Mouse (Mus musculus): Measurements from ENCODE around the gene Kcne1. TPM values are rescaled to one million over a fixed set of nuclear protein-coding genes. Genes with fewer than 3 reads are reported as not detected.
A peak's percentile ranks its signal among the peaks of the same experiment; 100 is the strongest.

Gene Kcne1
- polyA plus RNA-seq, 1 experiment from 2014 or later, result 0.29 TPM

GRCm38 (mm10) chr16:92320361-92320760 is 38.9 kb downstream of the Kcne1 start:
- Histone ChIP-seq H3K36me3 (replicated peaks) (no peaks in the 10 kb centered on the region), H3K27ac (replicated peaks) (no peak overlapping the region), H3K27me3 (replicated peaks; ENCODE audit: low read depth, poor library complexity, severe bottlenecking) (no peaks in the 10 kb centered on the region; the same call in 1 of the 2 replicates), H3K4me1 (peaks cover 14% of the 10 kb centered on the region), H3K9me3 (no peaks in the 10 kb centered on the region), H3K4me3 (no peak overlapping the region)
- DNase-seq (ENCODE audit: low spot score), result no peak
- 85% methylated on average over 3 of the region's 3 CpGs for WGBS

DNA sequence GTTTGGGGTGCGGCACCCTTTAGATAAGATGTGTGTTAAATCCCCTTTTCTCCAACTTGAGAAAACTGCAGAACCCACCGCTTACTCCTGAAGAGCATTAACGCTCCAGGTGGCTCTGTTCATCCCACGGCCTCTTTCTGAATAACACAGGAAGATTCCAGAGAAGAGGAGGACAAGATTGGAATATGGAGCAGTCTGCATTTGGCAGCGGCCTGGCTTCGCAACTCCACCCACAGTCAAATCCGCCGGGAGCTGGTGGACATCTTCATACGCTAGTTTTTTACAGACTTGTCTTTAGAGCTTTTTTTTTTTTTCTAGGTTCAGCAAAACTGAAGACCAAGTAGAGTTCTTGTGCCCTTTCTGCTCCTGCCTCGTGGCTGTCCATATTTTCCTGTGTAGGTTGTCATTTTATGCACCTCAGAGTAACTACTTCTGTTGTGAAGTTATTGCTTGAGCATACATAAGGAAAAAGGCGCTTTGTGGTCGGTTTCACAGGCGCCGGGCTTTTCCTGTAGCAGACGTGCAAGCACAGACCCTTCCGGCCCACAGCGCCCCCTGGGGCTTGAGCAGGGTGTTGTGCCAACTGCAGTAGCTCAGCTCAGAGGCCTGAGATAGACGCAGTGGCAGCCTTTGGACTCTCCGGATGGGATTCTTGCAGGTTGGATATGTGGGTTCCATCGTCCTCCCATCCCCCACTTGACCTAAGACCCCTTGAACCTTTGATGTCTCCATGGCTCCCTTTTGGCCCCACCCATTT is 39.7 kb downstream of the Kcne1 start:
- 64% methylated on average over 20 of the region's 20 CpGs for WGBS
- peak; percentile 66 for DNase-seq (ENCODE audit: low spot score)
- H3K27me3 ChIP-seq (replicated peaks; ENCODE audit: low read depth, poor library complexity, severe bottlenecking), result no peaks in the 10 kb centered on the region

GRCm38 (mm10) chr16:92316049-92316738 is 43.1 kb downstream of the Kcne1 start:
- DNase-seq (ENCODE audit: low spot score), result no peak
- no peaks in the 10 kb centered on the region for H3K27me3 ChIP-seq (replicated peaks; ENCODE audit: low read depth, poor library complexity, severe bottlenecking)
- H3K9me3 ChIP-seq, result no peaks in the 10 kb centered on the region
- 82% methylated on average over 7 of the region's 7 CpGs for WGBS
- peaks cover 23% of the 10 kb centered on the region for H3K36me3 ChIP-seq (replicated peaks)
- no peak overlapping the region for H3K27ac ChIP-seq (replicated peaks)
- no peak overlapping the region for H3K4me3 ChIP-seq
- H3K4me1 ChIP-seq, result peaks cover 8% of the 10 kb centered on the region

More for the DNA sequence above, 39.7 kb downstream of the Kcne1 start:
- H3K36me3 ChIP-seq (replicated peaks), result no peaks in the 10 kb centered on the region
- H3K27ac ChIP-seq (replicated peaks), result no peak overlapping the region
- H3K4me3 ChIP-seq, result no peak overlapping the region
- peaks cover 8% of the 10 kb centered on the region for H3K4me1 ChIP-seq
- no peaks in the 10 kb centered on the region for H3K9me3 ChIP-seq

- Histone ChIP-seq H3K9me3 (no peaks in the 10 kb centered on the region), H3K36me3 (replicated peaks) (peaks cover 42% of the 10 kb centered on the region), H3K4me1 (peaks cover 12% of the 10 kb centered on the region), H3K27me3 (replicated peaks; ENCODE audit: low read depth, poor library complexity, severe bottlenecking) (no peaks in the 10 kb centered on the region), H3K4me3 (no peak overlapping the region), H3K27ac (replicated peaks) (peak overlapping the region; percentile 30; the same call in 1 of the 2 replicates)
- whole genome bisulfite sequencing, result 45% methylated on average over 13 of the region's 13 CpGs
- peak; percentile 62 for DNase-seq (ENCODE audit: low spot score)
These were observed 45.1 kb downstream of the Kcne1 start for GRCm38 (mm10) chr16:92313953-92314741.

DNA sequence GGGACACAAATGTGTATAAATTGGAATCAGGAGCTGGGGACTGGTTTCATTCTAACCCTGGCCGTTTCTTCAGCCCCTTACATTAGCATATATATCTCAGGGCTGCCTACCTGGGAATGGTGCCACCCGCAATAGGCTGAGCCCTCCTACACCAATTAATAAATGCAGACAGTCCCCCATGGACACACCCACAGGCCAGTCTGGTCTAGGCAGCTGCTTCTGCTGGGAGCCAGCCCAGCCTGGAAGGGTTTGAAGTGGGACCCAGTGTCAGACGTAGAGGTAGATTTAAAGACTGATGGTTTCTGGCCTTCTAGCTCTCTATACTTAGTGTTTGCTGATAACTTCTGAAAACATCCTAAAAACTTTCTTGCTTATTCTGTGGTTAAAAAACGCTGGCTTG is 50.1 kb downstream of the Kcne1 start:
- WGBS, result 56% methylated on average over 4 of the region's 4 CpGs
- no peaks in the 10 kb centered on the region for H3K27me3 ChIP-seq (replicated peaks; ENCODE audit: low read depth, poor library complexity, severe bottlenecking)

GRCm38 (mm10) chr16:92307947-92308346 is 51.3 kb downstream of the Kcne1 start:
- WGBS, result 79% methylated on average over 3 of the region's 3 CpGs
- Histone ChIP-seq H3K27me3 (replicated peaks; ENCODE audit: low read depth, poor library complexity, severe bottlenecking) (no peaks in the 10 kb centered on the region), H3K9me3 (no peaks in the 10 kb centered on the region), H3K36me3 (replicated peaks) (peaks cover 73% of the 10 kb centered on the region), H3K4me3 (no peak overlapping the region), H3K27ac (replicated peaks) (no peak overlapping the region), H3K4me1 (peaks cover 11% of the 10 kb centered on the region)
- no peak for DNase-seq (ENCODE audit: low spot score)

More for the DNA sequence above, 50.1 kb downstream of the Kcne1 start:
- Histone ChIP-seq H3K4me1 (peaks cover 10% of the 10 kb centered on the region), H3K9me3 (no peaks in the 10 kb centered on the region), H3K36me3 (replicated peaks) (peaks cover 79% of the 10 kb centered on the region), H3K27ac (replicated peaks) (no peak overlapping the region), H3K4me3 (no peak overlapping the region)
- DNase-seq (ENCODE audit: low spot score), result no peak

DNA sequence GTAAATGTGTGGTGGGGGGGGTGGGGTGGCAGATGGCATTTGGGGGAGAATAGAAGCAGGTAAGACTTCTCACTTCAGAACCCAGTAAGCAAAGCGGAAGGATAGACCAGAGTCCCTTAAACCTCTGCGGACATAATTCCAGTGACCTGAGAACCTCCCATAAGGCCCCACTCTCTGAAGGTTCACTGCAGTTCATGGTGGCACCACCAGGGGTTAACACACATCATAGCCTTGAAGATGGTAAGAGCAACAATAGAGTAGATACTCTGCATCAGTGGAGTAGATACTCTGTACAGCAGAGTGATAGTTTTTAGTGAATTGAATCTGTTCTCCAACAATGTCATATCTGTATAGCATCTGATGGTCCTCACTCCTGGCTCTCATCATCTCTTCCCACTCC is 53.7 kb downstream of the Kcne1 start:
- peak; percentile 28 for DNase-seq (ENCODE audit: low spot score)
- Histone ChIP-seq H3K27ac (replicated peaks) (no peak overlapping the region), H3K36me3 (replicated peaks) (peaks cover 49% of the 10 kb centered on the region), H3K4me3 (no peak overlapping the region), H3K4me1 (peaks cover 29% of the 10 kb centered on the region), H3K27me3 (replicated peaks; ENCODE audit: low read depth, poor library complexity, severe bottlenecking) (no peaks in the 10 kb centered on the region), H3K9me3 (no peaks in the 10 kb centered on the region)
- WGBS, result 90% methylated on average over 2 of the region's 2 CpGs

GRCm38 (mm10) chr16:92302506-92302905 is 56.8 kb downstream of the Kcne1 start:
- H3K4me3 ChIP-seq, result peak overlapping the region; percentile 71
- H3K9me3 ChIP-seq, result no peaks in the 10 kb centered on the region
- peaks cover 24% of the 10 kb centered on the region for H3K4me1 ChIP-seq
- DNase-seq (ENCODE audit: low spot score), result no peak
- WGBS, result 65% methylated on average over 5 of the region's 5 CpGs
- no peak overlapping the region for H3K27ac ChIP-seq (replicated peaks)
- no peaks in the 10 kb centered on the region for H3K27me3 ChIP-seq (replicated peaks; ENCODE audit: low read depth, poor library complexity, severe bottlenecking)
- peaks cover 24% of the 10 kb centered on the region for H3K36me3 ChIP-seq (replicated peaks)

DNA sequence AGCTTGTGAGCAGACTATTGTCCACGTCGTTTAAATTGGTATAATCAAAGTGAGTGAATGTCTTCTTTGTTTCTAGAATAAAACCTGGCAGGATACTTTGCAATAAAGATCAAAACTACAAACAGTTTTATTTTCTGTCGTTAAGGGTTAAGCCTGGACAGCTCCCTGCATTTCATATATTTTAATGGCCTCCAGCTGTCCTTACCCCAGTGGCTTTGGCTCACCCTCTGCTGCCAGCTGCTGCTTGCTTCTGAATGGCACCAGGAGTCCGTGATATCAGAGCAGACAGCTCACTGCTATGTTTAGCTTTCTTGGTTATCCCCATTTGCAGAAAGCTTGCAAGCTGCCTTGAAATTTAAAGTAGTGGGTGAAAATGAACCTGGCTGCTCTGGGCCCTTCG is 57.3 kb downstream of the Kcne1 start:
- H3K27me3 ChIP-seq (replicated peaks; ENCODE audit: low read depth, poor library complexity, severe bottlenecking), result no peaks in the 10 kb centered on the region
- H3K27ac ChIP-seq (replicated peaks), result peak overlapping the region; percentile 88
- H3K9me3 ChIP-seq, result no peaks in the 10 kb centered on the region
- peaks cover 24% of the 10 kb centered on the region for H3K4me1 ChIP-seq
- peak overlapping the region; percentile 71 for H3K4me3 ChIP-seq
- peaks cover 18% of the 10 kb centered on the region for H3K36me3 ChIP-seq (replicated peaks)
- DNase-seq (ENCODE audit: low spot score), result peak; percentile 31
- 31% methylated on average over 5 of the region's 5 CpGs for WGBS

GRCm38 (mm10) chr16:92301412-92301806 is 57.9 kb downstream of the Kcne1 start:
- Histone ChIP-seq H3K27me3 (replicated peaks; ENCODE audit: low read depth, poor library complexity, severe bottlenecking) (no peaks in the 10 kb centered on the region), H3K36me3 (replicated peaks) (peaks cover 13% of the 10 kb centered on the region), H3K4me1 (peaks cover 24% of the 10 kb centered on the region), H3K27ac (replicated peaks) (peak overlapping the region; percentile 88), H3K4me3 (peak overlapping the region; percentile 71), H3K9me3 (no peaks in the 10 kb centered on the region)
- no peak for DNase-seq (ENCODE audit: low spot score)
- WGBS, result under 1% methylated on average over 12 of the region's 12 CpGs

- WGBS, result 11% methylated on average over 32 of the region's 32 CpGs
- peaks cover 7% of the 10 kb centered on the region for H3K36me3 ChIP-seq (replicated peaks)
- peak within 1 kb of the TSS; percentile 88 for H3K27ac ChIP-seq (replicated peaks)
- no peaks in the 10 kb centered on the region for H3K9me3 ChIP-seq
- H3K4me1 ChIP-seq, result peaks cover 24% of the 10 kb centered on the region
- peak; percentile 95 for DNase-seq (ENCODE audit: low spot score)
- no peaks in the 10 kb centered on the region for H3K27me3 ChIP-seq (replicated peaks; ENCODE audit: low read depth, poor library complexity, severe bottlenecking)
- H3K4me3 ChIP-seq, result peak within 1 kb of the TSS; percentile 71
These were observed 58.4 kb downstream of the Kcne1 start, which contains the start of gene Smim11 for GRCm38 (mm10) chr16:92300649-92301411. Gene Smim11 (plus strand): TSS chr16:92301286.

Measured in embryonic facial prominence, embryonic 10.5 days (tissue).